Mouse (Mus musculus): ENCODE results near the gene Igsf8. TPM values are rescaled to one million over a fixed set of nuclear protein-coding genes. Genes with fewer than 3 reads are reported as not detected.

The Igsf8 gene
- polyA plus RNA-seq, 2 experiments = 11.0 to 15.4 TPM

- H3K9me3 ChIP-seq (ENCODE audit: control insufficient read depth, low read length) = no peaks in the 10 kb centered on the region
- H3K27me3 ChIP-seq (ENCODE audit: control insufficient read depth, insufficient read depth, low read length) = no peaks in the 10 kb centered on the region
- H3K36me3 ChIP-seq (replicated peaks; ENCODE audit: control insufficient read depth, insufficient read depth, low read depth) = no peaks in the 10 kb centered on the region; the same call in 1 of the 2 replicates
- H3K4me2 ChIP-seq (ENCODE audit: low read depth) = no peak overlapping the region
- H3K9ac ChIP-seq (replicated peaks) = no peak overlapping the region
- no peak overlapping the region for H3K4me3 ChIP-seq (ENCODE audit: insufficient read depth in 1 of 2, low read depth in 2 of 2, low read length in 2 of 2)
- 65% methylated on average over 3 of the region's 3 CpGs for WGBS (ENCODE audit: insufficient replicate concordance)
- TF ChIP-seq EP300 (IDR thresholded peaks at IDR 0.05; ENCODE audit: low read depth) (no peak), CTCF (IDR thresholded peaks at IDR 0.05; ENCODE audit: low read depth) (no peak)
- no peak for DNase-seq (ENCODE audit: low read depth in 3 of 3, low spot score in 3 of 3)
- H3K27ac ChIP-seq = no peak overlapping the region
- no peak for ATAC-seq (ENCODE audit: insufficient read depth)
- H3K4me1 ChIP-seq (replicated peaks; ENCODE audit: control insufficient read depth in 2 of 2, insufficient read depth in 2 of 2, low read length in 1 of 2) = peaks cover 0 to 21% of the 10 kb centered on the region in 2 experiments; a peak in 3 of 4 replicates
Measured at GRCm38 (mm10) chr1:172314911-172315310, 53.5 kb downstream of the Igsf8 start.

- H3K27me3 ChIP-seq (ENCODE audit: control insufficient read depth, insufficient read depth, low read length) = no peaks in the 10 kb centered on the region
- H3K9ac ChIP-seq (replicated peaks) = no peak overlapping the region
- H3K4me1 ChIP-seq (replicated peaks; ENCODE audit: control insufficient read depth in 2 of 2, insufficient read depth in 2 of 2, low read length in 1 of 2) = peaks cover 0 to 7% of the 10 kb centered on the region in 2 experiments; a peak in 2 of 4 replicates
- H3K36me3 ChIP-seq (replicated peaks; ENCODE audit: control insufficient read depth, insufficient read depth, low read depth) = no peaks in the 10 kb centered on the region; the same call in 1 of the 2 replicates
- H3K4me3 ChIP-seq (ENCODE audit: insufficient read depth in 1 of 2, low read depth in 2 of 2, low read length in 2 of 2) = no peak overlapping the region
- H3K4me2 ChIP-seq (ENCODE audit: low read depth) = no peak overlapping the region
- DNase-seq (ENCODE audit: low read depth in 3 of 3, low spot score in 3 of 3) = no peak
- H3K27ac ChIP-seq = no peak overlapping the region
- no peak for ATAC-seq (ENCODE audit: insufficient read depth)
- WGBS (ENCODE audit: insufficient replicate concordance) = 80% methylated on average over 18 of the region's 18 CpGs
- H3K9me3 ChIP-seq (ENCODE audit: control insufficient read depth, low read length) = no peaks in the 10 kb centered on the region
- TF ChIP-seq CTCF (IDR thresholded peaks at IDR 0.05; ENCODE audit: low read depth) = no peak
- TF ChIP-seq EP300 (IDR thresholded peaks at IDR 0.05; ENCODE audit: low read depth) = no peak
Measured at GRCm38 (mm10) chr1:172317431-172317830, 56.0 kb downstream of the Igsf8 start.

GRCm38 (mm10) chr1:172317946-172318345, 56.5 kb downstream of the Igsf8 start:
- H3K9me3 ChIP-seq (ENCODE audit: control insufficient read depth, low read length) = no peaks in the 10 kb centered on the region

GRCm38 (mm10) chr1:172318424-172319035, 57.1 kb downstream of the Igsf8 start:
- Histone ChIP-seq H3K9ac (replicated peaks) (no peak overlapping the region), H3K27ac (no peak overlapping the region), H3K4me2 (ENCODE audit: low read depth) (no peak overlapping the region), H3K27me3 (ENCODE audit: control insufficient read depth, insufficient read depth, low read length) (no peaks in the 10 kb centered on the region), H3K9me3 (ENCODE audit: control insufficient read depth, low read length) (no peaks in the 10 kb centered on the region), H3K4me3 (ENCODE audit: insufficient read depth in 1 of 2, low read depth in 2 of 2, low read length in 2 of 2) (no peak overlapping the region), H3K36me3 (replicated peaks; ENCODE audit: control insufficient read depth, insufficient read depth, low read depth) (no peaks in the 10 kb centered on the region; the same call in 1 of the 2 replicates), H3K4me1 (replicated peaks; ENCODE audit: control insufficient read depth in 2 of 2, insufficient read depth in 2 of 2, low read length in 1 of 2) (no peaks in the 10 kb centered on the region)
- ATAC-seq (ENCODE audit: insufficient read depth) (no peak), DNase-seq (ENCODE audit: low read depth in 3 of 3, low spot score in 3 of 3) (no peak)
- TF ChIP-seq EP300 (IDR thresholded peaks at IDR 0.05; ENCODE audit: low read depth) (no peak), CTCF (IDR thresholded peaks at IDR 0.05; ENCODE audit: low read depth) (no peak)
- 77% methylated on average over 19 of the region's 19 CpGs for WGBS (ENCODE audit: insufficient replicate concordance)

More at GRCm38 (mm10) chr1:172317946-172318345, 56.5 kb downstream of the Igsf8 start:
- Histone ChIP-seq H3K4me1 (replicated peaks; ENCODE audit: control insufficient read depth in 2 of 2, insufficient read depth in 2 of 2, low read length in 1 of 2) (peaks cover 0 to 4% of the 10 kb centered on the region in 2 experiments; a peak in 2 of 4 replicates), H3K4me3 (ENCODE audit: insufficient read depth in 1 of 2, low read depth in 2 of 2, low read length in 2 of 2) (no peak overlapping the region), H3K27ac (no peak overlapping the region), H3K9ac (replicated peaks) (no peak overlapping the region), H3K36me3 (replicated peaks; ENCODE audit: control insufficient read depth, insufficient read depth, low read depth) (no peaks in the 10 kb centered on the region; the same call in 1 of the 2 replicates), H3K27me3 (ENCODE audit: control insufficient read depth, insufficient read depth, low read length) (no peaks in the 10 kb centered on the region), H3K4me2 (ENCODE audit: low read depth) (no peak overlapping the region)
- 71% methylated on average over 15 of the region's 15 CpGs for WGBS (ENCODE audit: insufficient replicate concordance)
- no peak for TF ChIP-seq EP300 (IDR thresholded peaks at IDR 0.05; ENCODE audit: low read depth)
- no peak for TF ChIP-seq CTCF (IDR thresholded peaks at IDR 0.05; ENCODE audit: low read depth)
- DNase-seq (ENCODE audit: low read depth in 3 of 3, low spot score in 3 of 3) (no peak), ATAC-seq (ENCODE audit: insufficient read depth) (no peak)

DNA sequence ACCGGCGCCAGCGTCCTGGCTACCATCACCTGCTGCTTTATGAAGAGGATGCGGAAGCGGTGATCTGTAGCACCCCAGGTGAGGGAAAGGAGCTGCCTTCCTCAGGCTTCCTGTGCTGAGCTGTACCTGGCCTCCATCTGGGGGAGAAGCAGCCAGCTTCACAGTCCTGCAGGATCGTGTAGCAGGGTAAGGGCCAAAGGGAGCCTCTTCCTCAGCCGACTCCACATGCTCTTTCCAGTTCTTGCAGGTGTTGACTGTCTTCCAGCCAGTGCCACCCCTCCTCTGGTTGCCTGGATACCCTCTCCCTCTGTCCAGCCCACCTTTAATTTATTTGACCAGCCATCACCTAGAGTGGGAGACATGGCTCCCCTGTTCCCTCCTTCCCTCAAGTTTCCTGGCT, 57.9 kb downstream of the Igsf8 start:
- Histone ChIP-seq H3K36me3 (replicated peaks; ENCODE audit: control insufficient read depth, insufficient read depth, low read depth) (no peaks in the 10 kb centered on the region; the same call in 1 of the 2 replicates), H3K9ac (replicated peaks) (no peak overlapping the region), H3K27ac (no peak overlapping the region), H3K4me2 (ENCODE audit: low read depth) (no peak overlapping the region), H3K4me3 (ENCODE audit: insufficient read depth in 1 of 2, low read depth in 2 of 2, low read length in 2 of 2) (no peak overlapping the region), H3K9me3 (ENCODE audit: control insufficient read depth, low read length) (no peaks in the 10 kb centered on the region), H3K4me1 (replicated peaks; ENCODE audit: control insufficient read depth in 2 of 2, insufficient read depth in 2 of 2, low read length in 1 of 2) (no peaks in the 10 kb centered on the region), H3K27me3 (ENCODE audit: control insufficient read depth, insufficient read depth, low read length) (no peaks in the 10 kb centered on the region)
- no peak for ATAC-seq (ENCODE audit: insufficient read depth)
- no peak for DNase-seq (ENCODE audit: low read depth in 3 of 3, low spot score in 3 of 3)
- WGBS (ENCODE audit: insufficient replicate concordance) = 85% methylated on average over 7 of the region's 7 CpGs
- TF ChIP-seq EP300 (IDR thresholded peaks at IDR 0.05; ENCODE audit: low read depth) (no peak), CTCF (IDR thresholded peaks at IDR 0.05; ENCODE audit: low read depth) (no peak)
